Mouse (Mus musculus): ENCODE data around the gene Fbxo11. TPM values are rescaled to one million over a fixed set of nuclear protein-coding genes. Genes with fewer than 3 reads are reported as not detected.

The Fbxo11 gene
- polyA plus RNA-seq, 1 experiment from 2014 or later = 20.7 TPM

DNA sequence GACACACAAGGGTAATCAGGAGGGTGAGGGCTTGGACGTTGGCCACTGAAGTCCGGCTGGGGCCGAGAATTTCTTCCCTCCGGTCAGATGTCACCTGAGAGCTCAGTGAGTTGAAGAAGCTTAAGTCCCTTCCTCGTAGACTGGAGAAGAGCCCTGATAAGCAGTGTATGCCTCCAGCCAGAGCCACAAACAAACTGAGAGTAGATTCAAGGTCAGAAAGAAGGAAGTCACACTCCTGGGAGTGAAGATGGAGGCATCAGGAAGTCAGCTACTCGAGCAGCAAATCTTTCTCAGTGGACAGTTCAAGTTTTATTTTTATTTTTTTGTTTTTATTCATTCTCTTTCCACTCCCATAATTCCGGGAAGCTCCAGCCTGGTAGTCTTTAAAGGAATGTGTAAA, 37.5 kb upstream of the Fbxo11 start:
- H3K27ac ChIP-seq (replicated peaks in 1 of 2; ENCODE audit: control insufficient read depth in 1 of 2, insufficient read depth in 1 of 2, low read depth in 2 of 2, low read length in 2 of 2) = no peak overlapping the region
- no peak for ATAC-seq (ENCODE audit: insufficient number of reproducible peaks, insufficient read depth, low FRiP score, low read depth)
- H3K4me1 ChIP-seq (ENCODE audit: control insufficient read depth in 2 of 2, insufficient read depth in 2 of 2, low read length in 2 of 2) = no peaks in the 10 kb centered on the region
- no peaks in the 10 kb centered on the region for H3K9me3 ChIP-seq (ENCODE audit: control insufficient read depth, low read length)
- H3K4me2 ChIP-seq (ENCODE audit: low read length) = no peak overlapping the region
- no peak overlapping the region for H3K4me3 ChIP-seq (ENCODE audit: control insufficient read depth in 1 of 2, insufficient read depth in 1 of 2, low read depth in 1 of 2, low read length in 2 of 2)
- H3K36me3 ChIP-seq (ENCODE audit: control insufficient read depth, insufficient read depth, low read length) = no peaks in the 10 kb centered on the region
- no peak overlapping the region for H3K9ac ChIP-seq (ENCODE audit: low read length)
- no peaks in the 10 kb centered on the region for H3K27me3 ChIP-seq (ENCODE audit: control insufficient read depth, insufficient read depth, low read length)
- 53% methylated on average over 7 of the region's 7 CpGs for WGBS

DNA sequence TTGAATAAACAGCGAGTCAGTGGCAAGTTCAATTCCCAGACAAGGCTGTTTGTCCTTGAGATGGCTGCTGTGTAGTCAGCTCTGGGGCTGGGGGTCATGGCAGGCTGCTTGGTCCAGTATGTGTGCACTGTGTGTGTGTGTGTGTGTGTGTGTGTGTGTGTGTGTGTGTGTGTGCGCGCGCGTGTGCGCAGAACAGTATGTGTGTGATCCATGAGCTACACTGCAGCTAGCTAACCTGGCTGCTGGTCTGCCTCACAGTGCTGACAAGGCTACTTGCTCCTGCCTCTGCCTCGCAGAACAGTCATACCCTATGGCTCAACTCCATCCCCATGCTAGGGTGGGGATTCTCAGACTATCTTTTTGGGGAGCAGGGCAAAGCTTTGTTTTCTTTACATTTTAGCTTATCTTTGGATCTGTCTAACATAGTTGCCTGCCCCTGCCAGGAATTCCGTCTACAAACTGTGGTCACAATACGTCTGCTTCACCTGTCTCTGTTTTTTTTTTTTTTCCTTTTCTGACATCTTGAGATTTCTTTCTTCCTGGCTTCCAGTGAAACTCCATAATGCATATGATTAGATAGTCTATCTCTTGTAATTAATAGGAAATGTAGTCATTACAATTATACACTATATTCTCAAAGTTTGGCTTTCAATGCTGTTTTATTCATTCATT, 33.2 kb upstream of the Fbxo11 start:
- 82% methylated on average over 9 of the region's 9 CpGs for WGBS
- no peak overlapping the region for H3K4me3 ChIP-seq (ENCODE audit: control insufficient read depth in 1 of 2, insufficient read depth in 1 of 2, low read depth in 1 of 2, low read length in 2 of 2)

DNA sequence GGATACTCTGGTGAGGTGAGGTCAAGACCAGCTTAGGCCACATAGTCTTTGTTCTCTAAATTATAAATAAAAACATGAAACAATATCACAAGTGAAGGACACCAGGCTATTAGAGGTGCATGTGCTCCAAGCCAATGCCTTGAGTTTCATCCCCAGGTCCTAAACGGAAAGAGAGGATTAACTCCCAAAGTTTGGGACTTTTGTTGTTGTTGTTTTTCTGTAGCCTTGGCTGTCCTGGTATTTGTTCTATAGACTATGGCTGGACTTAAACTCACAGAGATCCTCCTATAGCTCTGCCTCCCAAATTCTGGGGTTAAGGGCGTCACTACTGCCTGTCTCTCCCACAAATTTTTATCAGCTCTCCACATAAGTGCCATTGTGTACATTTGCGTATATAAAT, 32.5 kb upstream of the Fbxo11 start:
- WGBS = 84% methylated on average over 3 of the region's 3 CpGs
- no peak for ATAC-seq (ENCODE audit: insufficient number of reproducible peaks, insufficient read depth, low FRiP score, low read depth)

More for the DNA sequence above, 33.2 kb upstream of the Fbxo11 start:
- Histone ChIP-seq H3K27me3 (ENCODE audit: control insufficient read depth, insufficient read depth, low read length) (no peaks in the 10 kb centered on the region), H3K36me3 (ENCODE audit: control insufficient read depth, insufficient read depth, low read length) (no peaks in the 10 kb centered on the region), H3K4me2 (ENCODE audit: low read length) (no peak overlapping the region), H3K9ac (ENCODE audit: low read length) (no peak overlapping the region), H3K4me1 (ENCODE audit: control insufficient read depth in 2 of 2, insufficient read depth in 2 of 2, low read length in 2 of 2) (no peaks in the 10 kb centered on the region), H3K27ac (replicated peaks in 1 of 2; ENCODE audit: control insufficient read depth in 1 of 2, insufficient read depth in 1 of 2, low read depth in 2 of 2, low read length in 2 of 2) (no peak overlapping the region), H3K9me3 (ENCODE audit: control insufficient read depth, low read length) (no peaks in the 10 kb centered on the region)
- ATAC-seq (ENCODE audit: insufficient number of reproducible peaks, insufficient read depth, low FRiP score, low read depth) = no peak

DNA sequence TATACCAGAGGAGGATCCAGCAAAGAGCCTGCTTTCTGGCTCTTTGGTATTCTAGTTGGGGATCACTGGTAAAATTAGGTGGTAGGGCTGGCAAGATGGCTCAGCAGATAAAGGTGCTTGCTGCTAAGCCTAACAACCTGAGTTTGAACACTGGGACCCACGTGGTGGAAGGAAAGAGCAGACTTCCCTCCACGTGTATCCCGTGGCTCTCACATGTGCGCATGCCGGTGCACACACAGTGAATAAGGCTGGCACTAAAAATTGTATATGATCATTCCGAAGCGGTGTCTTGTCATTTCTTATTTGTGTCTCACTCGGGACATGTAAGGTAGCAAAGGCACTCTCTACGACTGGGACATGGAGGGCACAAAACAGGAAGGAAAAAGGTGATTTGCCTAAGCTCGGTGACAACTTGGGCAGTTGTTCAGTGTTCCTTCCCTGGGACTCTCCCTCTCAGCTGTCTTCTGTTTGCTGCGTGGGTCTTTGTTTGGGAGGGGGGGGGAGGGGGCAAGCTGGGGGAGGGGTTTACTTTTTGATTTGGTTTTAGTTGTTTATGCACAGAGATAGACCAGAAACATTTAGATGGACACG, 31.8 kb upstream of the Fbxo11 start:
- H3K27me3 ChIP-seq (ENCODE audit: control insufficient read depth, insufficient read depth, low read length) = no peaks in the 10 kb centered on the region
- H3K4me2 ChIP-seq (ENCODE audit: low read length) = no peak overlapping the region
- no peak overlapping the region for H3K4me3 ChIP-seq (ENCODE audit: control insufficient read depth in 1 of 2, insufficient read depth in 1 of 2, low read depth in 1 of 2, low read length in 2 of 2)
- no peaks in the 10 kb centered on the region for H3K4me1 ChIP-seq (ENCODE audit: control insufficient read depth in 2 of 2, insufficient read depth in 2 of 2, low read length in 2 of 2)
- no peak overlapping the region for H3K9ac ChIP-seq (ENCODE audit: low read length)
- 79% methylated on average over 12 of the region's 12 CpGs for WGBS
- H3K27ac ChIP-seq (replicated peaks in 1 of 2; ENCODE audit: control insufficient read depth in 1 of 2, insufficient read depth in 1 of 2, low read depth in 2 of 2, low read length in 2 of 2) = no peak overlapping the region
- no peak for ATAC-seq (ENCODE audit: insufficient number of reproducible peaks, insufficient read depth, low FRiP score, low read depth)
- no peaks in the 10 kb centered on the region for H3K9me3 ChIP-seq (ENCODE audit: control insufficient read depth, low read length)
- H3K36me3 ChIP-seq (ENCODE audit: control insufficient read depth, insufficient read depth, low read length) = no peaks in the 10 kb centered on the region

More for the DNA sequence above, 32.5 kb upstream of the Fbxo11 start:
- Histone ChIP-seq H3K4me3 (ENCODE audit: control insufficient read depth in 1 of 2, insufficient read depth in 1 of 2, low read depth in 1 of 2, low read length in 2 of 2) (no peak overlapping the region), H3K27me3 (ENCODE audit: control insufficient read depth, insufficient read depth, low read length) (no peaks in the 10 kb centered on the region), H3K27ac (replicated peaks in 1 of 2; ENCODE audit: control insufficient read depth in 1 of 2, insufficient read depth in 1 of 2, low read depth in 2 of 2, low read length in 2 of 2) (no peak overlapping the region), H3K9ac (ENCODE audit: low read length) (no peak overlapping the region), H3K9me3 (ENCODE audit: control insufficient read depth, low read length) (no peaks in the 10 kb centered on the region), H3K36me3 (ENCODE audit: control insufficient read depth, insufficient read depth, low read length) (no peaks in the 10 kb centered on the region), H3K4me1 (ENCODE audit: control insufficient read depth in 2 of 2, insufficient read depth in 2 of 2, low read length in 2 of 2) (no peaks in the 10 kb centered on the region), H3K4me2 (ENCODE audit: low read length) (no peak overlapping the region)

DNA sequence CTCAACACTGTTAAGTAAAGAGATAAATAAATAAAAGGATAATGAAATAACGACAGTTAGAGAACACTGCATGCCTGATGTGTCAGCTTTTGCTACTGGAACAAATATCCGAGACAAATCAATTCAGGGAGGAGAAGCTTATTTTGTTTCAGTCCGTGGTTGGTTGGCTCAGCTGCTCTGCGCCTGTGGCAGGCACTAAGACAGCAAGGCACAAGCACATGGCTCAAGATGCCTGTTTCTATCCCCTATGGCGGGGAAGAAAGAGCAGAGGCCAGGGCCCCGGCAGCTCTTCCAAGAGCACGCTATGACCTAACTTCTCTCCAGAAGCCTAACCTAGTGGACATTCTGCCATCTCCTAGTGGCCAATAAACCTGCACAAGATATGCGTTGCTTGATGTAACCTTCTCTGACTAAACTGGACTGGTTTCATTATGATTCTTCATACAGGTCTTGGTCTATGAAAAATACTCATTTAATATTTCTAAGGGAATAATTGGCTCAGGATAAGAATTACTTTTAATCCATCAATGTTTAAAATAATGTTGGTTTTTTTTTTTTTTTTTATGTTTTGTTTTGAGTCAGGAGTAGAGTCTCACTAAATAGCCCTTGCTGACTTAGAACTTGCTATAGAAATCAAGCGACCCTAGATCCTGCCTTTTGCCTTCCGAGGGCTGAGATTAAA, 30.6 kb upstream of the Fbxo11 start:
- ATAC-seq (ENCODE audit: insufficient number of reproducible peaks, insufficient read depth, low FRiP score, low read depth) = no peak
- Histone ChIP-seq H3K27me3 (ENCODE audit: control insufficient read depth, insufficient read depth, low read length) (no peaks in the 10 kb centered on the region), H3K4me3 (ENCODE audit: control insufficient read depth in 1 of 2, insufficient read depth in 1 of 2, low read depth in 1 of 2, low read length in 2 of 2) (no peak overlapping the region), H3K27ac (replicated peaks in 1 of 2; ENCODE audit: control insufficient read depth in 1 of 2, insufficient read depth in 1 of 2, low read depth in 2 of 2, low read length in 2 of 2) (no peak overlapping the region), H3K4me1 (ENCODE audit: control insufficient read depth in 2 of 2, insufficient read depth in 2 of 2, low read length in 2 of 2) (no peaks in the 10 kb centered on the region), H3K4me2 (ENCODE audit: low read length) (no peak overlapping the region), H3K36me3 (ENCODE audit: control insufficient read depth, insufficient read depth, low read length) (no peaks in the 10 kb centered on the region), H3K9me3 (ENCODE audit: control insufficient read depth, low read length) (no peaks in the 10 kb centered on the region), H3K9ac (ENCODE audit: low read length) (no peak overlapping the region)
- WGBS = 87% methylated on average over 10 of the region's 10 CpGs

DNA sequence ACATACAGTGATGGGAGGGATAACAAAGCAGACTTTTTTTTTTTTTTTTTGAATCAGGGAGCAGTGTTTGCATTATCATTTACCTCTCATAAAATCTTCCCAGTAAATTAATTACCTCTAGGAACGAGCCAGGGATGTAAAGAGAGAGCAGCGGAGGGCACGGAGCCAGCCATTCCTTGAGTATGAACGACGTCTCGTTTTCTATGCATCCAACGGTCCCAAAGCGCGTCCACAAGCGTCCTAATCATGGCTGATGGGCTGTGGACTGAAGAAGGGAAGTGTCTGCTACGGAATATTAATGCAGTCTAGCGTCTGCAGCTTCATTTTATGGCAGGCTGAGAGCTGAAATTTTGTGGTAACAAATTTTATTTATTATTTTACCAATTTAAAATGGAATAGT, 29.2 kb upstream of the Fbxo11 start:
- Histone ChIP-seq H3K4me3 (ENCODE audit: control insufficient read depth in 1 of 2, insufficient read depth in 1 of 2, low read depth in 1 of 2, low read length in 2 of 2) (no peak overlapping the region), H3K27me3 (ENCODE audit: control insufficient read depth, insufficient read depth, low read length) (no peaks in the 10 kb centered on the region), H3K4me1 (ENCODE audit: control insufficient read depth in 2 of 2, insufficient read depth in 2 of 2, low read length in 2 of 2) (no peaks in the 10 kb centered on the region), H3K4me2 (ENCODE audit: low read length) (no peak overlapping the region), H3K27ac (replicated peaks in 1 of 2; ENCODE audit: control insufficient read depth in 1 of 2, insufficient read depth in 1 of 2, low read depth in 2 of 2, low read length in 2 of 2) (no peak overlapping the region), H3K9me3 (ENCODE audit: control insufficient read depth, low read length) (no peaks in the 10 kb centered on the region), H3K9ac (ENCODE audit: low read length) (no peak overlapping the region), H3K36me3 (ENCODE audit: control insufficient read depth, insufficient read depth, low read length) (no peaks in the 10 kb centered on the region)
- ATAC-seq (ENCODE audit: insufficient number of reproducible peaks, insufficient read depth, low FRiP score, low read depth) = no peak
- WGBS = 87% methylated on average over 12 of the region's 12 CpGs

DNA sequence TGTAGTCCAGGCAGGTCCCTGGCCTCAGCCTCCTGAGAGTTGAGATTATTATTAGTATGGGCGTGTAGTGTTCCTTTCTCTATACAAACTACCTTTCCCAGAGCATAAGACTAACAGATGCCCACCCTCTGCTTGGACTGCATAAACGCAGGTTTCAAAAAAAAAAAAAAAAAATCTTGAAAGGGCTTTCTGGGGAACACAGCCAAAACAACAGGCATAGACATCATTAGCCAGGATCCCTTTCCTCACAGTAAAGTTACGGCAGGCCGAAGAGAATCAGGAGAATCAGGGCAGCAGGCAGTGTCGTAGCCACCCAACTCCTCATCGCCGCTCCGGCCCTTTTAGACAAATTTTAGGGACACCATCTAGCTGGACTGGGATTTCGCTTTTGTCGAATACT, 28.7 kb upstream of the Fbxo11 start:
- Histone ChIP-seq H3K27ac (replicated peaks in 1 of 2; ENCODE audit: control insufficient read depth in 1 of 2, insufficient read depth in 1 of 2, low read depth in 2 of 2, low read length in 2 of 2) (no peak overlapping the region), H3K4me2 (ENCODE audit: low read length) (no peak overlapping the region), H3K4me1 (ENCODE audit: control insufficient read depth in 2 of 2, insufficient read depth in 2 of 2, low read length in 2 of 2) (no peaks in the 10 kb centered on the region), H3K36me3 (ENCODE audit: control insufficient read depth, insufficient read depth, low read length) (no peaks in the 10 kb centered on the region), H3K27me3 (ENCODE audit: control insufficient read depth, insufficient read depth, low read length) (no peaks in the 10 kb centered on the region), H3K9ac (ENCODE audit: low read length) (no peak overlapping the region), H3K4me3 (ENCODE audit: control insufficient read depth in 1 of 2, insufficient read depth in 1 of 2, low read depth in 1 of 2, low read length in 2 of 2) (no peak overlapping the region), H3K9me3 (ENCODE audit: control insufficient read depth, low read length) (no peaks in the 10 kb centered on the region)
- WGBS = 87% methylated on average over 10 of the region's 10 CpGs
- ATAC-seq (ENCODE audit: insufficient number of reproducible peaks, insufficient read depth, low FRiP score, low read depth) = no peak

Data from heart, embryonic 14.5 days (tissue).